Mouse (Mus musculus) layer of hippocampus, postnatal 10 days (tissue): ENCODE data around the gene Itpkc. TPM values are rescaled to one million over a fixed set of nuclear protein-coding genes. Genes with fewer than 3 reads are reported as not detected.

Source experiments
- DNase-seq, 2 experiments: peaks; one replicate each; pipeline ENCODE4 v3.0.0; 2021; ENCODE audit warnings: low spot score in 2 of 2
- microRNA-seq, 2 experiments: library from miRNA; unstranded; fragments of <30 nt; microRNA quantifications; one replicate each; pipeline ENCODE4 v1.2.0; 2021
- total RNA-seq, 2 experiments: library from RNA; stranded (reverse); gene quantifications; 2 replicates each; pipeline ENCODE4 v1.2.3; 2021

The Itpkc gene
- total RNA-seq, 2 experiments from 2014 or later, result 9.5 to 10.8 TPM

DNA sequence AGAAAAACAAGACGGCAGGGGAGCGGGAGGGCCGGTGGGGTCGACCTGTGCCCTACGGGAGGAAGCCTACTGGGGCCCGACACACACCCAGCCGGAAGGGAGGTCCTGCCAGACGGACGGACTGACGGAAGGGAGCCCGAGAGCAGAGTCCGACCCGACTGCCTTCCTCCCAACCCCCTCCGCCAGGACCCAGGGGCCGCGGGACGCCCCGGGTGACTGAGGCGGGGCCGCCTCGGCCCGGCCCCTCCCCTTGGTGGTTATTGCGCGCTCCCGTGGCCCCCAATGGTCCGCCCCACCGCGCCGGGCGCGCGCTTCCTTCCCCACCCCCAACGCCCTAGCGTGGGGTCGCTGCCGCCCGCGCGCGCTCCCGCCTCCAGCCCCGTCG is 62.2 kb downstream of the Itpkc start:
- peak; percentile 81 to 88 for DNase-seq

- DNase-seq, result no peak
These were observed 62.8 kb downstream of the Itpkc start for GRCm38 (mm10) chr7:27165696-27166095.

GRCm38 (mm10) chr7:27165007-27165655 is 63.3 kb downstream of the Itpkc start:
- no peak for DNase-seq

DNA sequence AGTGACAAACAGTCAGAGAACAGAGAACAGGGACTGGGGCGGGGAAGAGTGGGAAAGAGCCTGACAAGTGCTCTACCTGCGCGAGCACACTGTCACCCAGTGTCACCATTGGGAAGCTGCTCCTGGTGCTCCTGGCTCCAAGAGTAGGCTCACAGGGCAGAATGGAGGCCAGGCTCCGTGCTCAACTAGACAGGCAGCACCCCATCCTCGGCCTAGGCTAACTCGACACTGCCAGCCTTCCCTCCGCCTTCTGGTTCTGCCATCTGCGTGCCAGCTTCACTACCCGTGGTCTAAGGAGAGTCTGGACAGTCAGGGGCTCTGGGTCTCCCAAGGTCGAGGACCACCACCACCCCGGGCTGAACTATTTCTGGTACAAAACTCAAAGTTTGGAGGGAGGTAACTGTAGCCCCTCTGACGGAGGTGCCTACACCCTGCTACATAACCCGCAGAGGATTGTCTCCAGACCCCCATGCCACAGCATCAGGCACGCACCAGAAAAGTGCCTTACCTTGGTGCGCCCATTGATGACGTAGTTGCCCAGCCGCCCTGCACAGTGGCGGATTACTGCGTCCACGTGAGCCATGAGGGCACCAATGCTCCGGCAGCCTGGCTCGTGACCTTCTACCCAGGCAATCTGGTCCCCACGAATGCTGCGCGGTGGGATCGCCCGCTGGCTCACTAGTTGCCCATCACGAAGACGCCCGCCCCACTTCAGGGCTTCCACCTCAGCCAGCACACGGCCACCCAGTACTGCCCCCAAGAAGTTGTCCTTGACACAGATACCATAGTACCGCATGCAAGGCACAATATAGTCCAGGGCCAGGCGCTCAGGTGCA is 64.1 kb downstream of the Itpkc start:
- peak in 1 of 2 experiments; percentile 71 for DNase-seq

- no peak for DNase-seq
These were observed 65.0 kb downstream of the Itpkc start for GRCm38 (mm10) chr7:27163450-27163805.

GRCm38 (mm10) chr7:27162780-27163449 is 65.5 kb downstream of the Itpkc start:
- DNase-seq, result no peak

- no peak for DNase-seq
These were observed 66.7 kb downstream of the Itpkc start for GRCm38 (mm10) chr7:27161744-27162143.

GRCm38 (mm10) chr7:27160921-27161320 is 67.5 kb downstream of the Itpkc start:
- DNase-seq, result no peak

DNA sequence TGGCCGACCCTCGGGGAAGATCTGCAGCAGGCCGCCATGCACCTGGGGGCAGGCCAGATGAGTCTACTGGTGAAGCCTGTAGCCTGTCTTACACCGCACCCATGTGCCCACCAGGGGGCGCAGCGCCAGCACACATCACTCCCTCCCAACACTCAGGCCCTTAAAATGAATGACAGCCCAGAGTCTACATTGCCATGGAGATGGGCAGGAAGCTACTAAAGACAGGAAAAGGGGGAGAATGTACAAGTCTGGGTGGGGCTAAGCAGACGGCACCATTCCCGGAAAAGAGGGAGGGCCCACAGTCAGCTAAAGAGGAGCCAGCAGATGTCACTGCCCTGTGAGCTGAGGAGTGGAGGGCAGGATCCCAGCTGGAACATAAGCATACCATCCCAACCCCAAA is 68.6 kb downstream of the Itpkc start:
- DNase-seq, result peak; percentile 90 to 91

- DNase-seq, result no peak
These were observed 69.2 kb downstream of the Itpkc start for GRCm38 (mm10) chr7:27159256-27159655.

DNA sequence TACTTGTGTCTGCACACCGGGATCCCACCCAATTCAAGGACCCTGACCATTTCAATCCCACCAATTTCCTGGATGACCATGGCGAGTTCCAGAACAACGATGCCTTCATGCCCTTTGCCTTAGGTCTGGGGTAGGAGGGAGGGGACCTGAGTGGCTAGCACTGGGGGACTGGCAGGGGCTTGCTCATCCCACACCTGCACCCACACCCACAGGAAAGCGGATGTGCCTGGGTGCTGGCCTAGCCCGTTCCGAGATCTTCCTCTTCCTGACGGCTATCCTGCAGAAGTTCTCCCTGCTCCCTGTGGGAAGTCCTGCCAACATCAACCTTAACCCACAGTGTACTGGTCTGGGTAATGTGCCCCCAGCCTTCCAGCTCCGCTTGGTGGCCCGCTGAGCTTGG is 70.3 kb downstream of the Itpkc start:
- no peak for DNase-seq

Small RNAs within 50 kb of the gene (microRNA-seq; reads per million reads assigned to microRNA genes)
- 0 reads per million in 2 experiments for gene Mir1191
- gene Mir3101, result 0.89 to 0.98 reads per million in 2 experiments

Other genes with a start within 250 kb of the Itpkc start
- gene Cyp2a12, start 199.6 kb downstream of the Itpkc start, total RNA-seq, result not detected
- gene Cyp2f2, start 108.8 kb downstream of the Itpkc start, total RNA-seq, result under 1 TPM; 0.18 to 0.51 TPM
- gene Cyp2t4, start 74.9 kb downstream of the Itpkc start, total RNA-seq, result not detected
- 10 to 100 TPM; 85.9 to 88.9 TPM for gene Egln2, start 61.9 kb downstream of the Itpkc start, total RNA-seq
- gene Rab4b, start 49.8 kb downstream of the Itpkc start, total RNA-seq, result 10 to 100 TPM; 76.6 to 84.2 TPM
- gene Gm21983, start 47.6 kb downstream of the Itpkc start, total RNA-seq, result under 1 TPM in 1 of 2 experiments, not detected in 1; 0.75 TPM
- 10 to 100 TPM; 10.9 to 13.9 TPM for gene Mia, start 47.5 kb downstream of the Itpkc start, total RNA-seq
- gene BC024978, start 32.9 kb downstream of the Itpkc start, total RNA-seq, result 10 to 100 TPM; 17.8 to 22.1 TPM
- 10 to 100 TPM; 78.9 to 87.5 TPM for gene Snrpa, start 32.4 kb downstream of the Itpkc start, total RNA-seq
- 10 to 100 TPM; 26.9 to 29.5 TPM for gene Coq8b, start 4.4 kb upstream of the Itpkc start, total RNA-seq
- gene Numbl, start 29.8 kb upstream of the Itpkc start, total RNA-seq, result 100 to 1,000 TPM; 126 to 127 TPM
- 10 to 100 TPM; 49.9 to 59.2 TPM for gene Ltbp4, start 109.0 kb upstream of the Itpkc start, total RNA-seq
- gene Shkbp1, start 127.4 kb upstream of the Itpkc start, total RNA-seq, result 10 to 100 TPM; 24.9 to 29.9 TPM
- not detected for gene Gm20479, start 128.8 kb upstream of the Itpkc start, total RNA-seq
- gene Sptbn4, start 219.0 kb upstream of the Itpkc start, total RNA-seq, result 100 to 1,000 TPM in 1 of 2 experiments, 10 to 100 TPM in 1; 89.6 to 105 TPM
- 10 to 100 TPM; 16.5 to 17.1 TPM for gene Blvrb, start 219.3 kb upstream of the Itpkc start, total RNA-seq
- 1 to 10 TPM; 3.6 to 3.8 TPM for gene Sertad3, start 245.1 kb upstream of the Itpkc start, total RNA-seq